Mouse (Mus musculus): ENCODE results near the gene Sc5d. TPM values are rescaled to one million over a fixed set of nuclear protein-coding genes. Genes with fewer than 3 reads are reported as not detected.
A peak's percentile ranks its signal among the peaks of the same experiment; 100 is the strongest.

Sc5d gene
- polyA plus RNA-seq, 1 experiment from 2014 or later = 90.9 TPM

DNA sequence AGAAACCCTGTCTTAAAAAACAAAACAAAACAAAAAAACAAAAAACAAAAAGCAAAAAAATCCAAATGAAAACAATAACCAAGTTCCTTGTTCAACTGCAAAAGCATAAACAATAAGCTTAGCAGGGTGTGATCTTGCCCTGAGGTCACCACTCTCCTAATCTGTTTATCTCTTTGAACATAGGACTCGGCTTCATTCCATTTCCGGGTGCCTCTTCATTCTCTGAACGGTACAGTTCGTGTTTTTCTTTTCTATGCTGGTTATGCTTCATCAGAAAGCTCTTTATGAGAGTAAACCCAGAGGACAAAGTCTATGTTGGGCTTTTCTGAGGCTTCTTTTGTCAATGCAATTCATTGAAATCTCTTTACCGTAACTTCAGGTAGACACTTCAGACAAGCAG lies 19.9 kb downstream of the Sc5d start:
- H3K9ac ChIP-seq = no peak overlapping the region
- H3K27ac ChIP-seq = no peak overlapping the region
- H3K4me2 ChIP-seq (replicated peaks) = no peak overlapping the region
- ATAC-seq = no peak
- no peak overlapping the region for H3K4me3 ChIP-seq (replicated peaks)
- H3K4me1 ChIP-seq (replicated peaks) = 0 out of 2 replicates have a peak, but pooled peaks cover 3% of the 10 kb centered on the region
- no peaks in the 10 kb centered on the region for H3K9me3 ChIP-seq
- 50% methylated on average over 5 of the region's 5 CpGs for WGBS
- H3K27me3 ChIP-seq (replicated peaks) = no peaks in the 10 kb centered on the region; the same call in 1 of the 2 replicates
- no peaks in the 10 kb centered on the region for H3K36me3 ChIP-seq

DNA sequence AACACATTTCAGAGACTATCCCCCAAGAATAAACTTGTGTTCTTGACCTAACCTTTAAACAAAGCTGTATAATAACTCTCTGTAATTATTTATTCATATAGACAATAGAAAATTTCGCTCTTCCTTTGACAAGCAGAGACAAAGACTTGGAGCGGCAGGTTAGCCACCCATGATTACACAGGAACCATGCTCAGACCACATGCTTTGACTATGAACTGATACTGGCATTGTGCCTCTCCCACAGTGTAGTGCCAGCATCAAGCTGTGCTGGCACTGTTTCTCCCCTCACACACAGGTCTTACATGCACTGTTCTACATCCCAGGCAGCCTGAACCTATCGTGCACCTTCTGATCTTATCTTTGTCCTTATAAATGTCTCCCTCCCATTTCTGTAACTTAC lies 23.0 kb downstream of the Sc5d start:
- Histone ChIP-seq H3K27ac (no peak overlapping the region), H3K27me3 (replicated peaks) (no peaks in the 10 kb centered on the region; the same call in 1 of the 2 replicates), H3K4me3 (replicated peaks) (no peak overlapping the region), H3K9ac (no peak overlapping the region), H3K36me3 (no peaks in the 10 kb centered on the region), H3K4me2 (replicated peaks) (no peak overlapping the region), H3K4me1 (replicated peaks) (0 out of 2 replicates have a peak, but pooled peaks cover 3% of the 10 kb centered on the region), H3K9me3 (no peaks in the 10 kb centered on the region)
- WGBS = 69% methylated on average over 3 of the region's 3 CpGs
- ATAC-seq = no peak

GRCm38 (mm10) chr9:42240583-42240992 lies 23.5 kb downstream of the Sc5d start:
- peak; percentile 58 for ATAC-seq
- Histone ChIP-seq H3K27ac (no peak overlapping the region), H3K4me2 (replicated peaks) (peak overlapping the region; percentile 31), H3K27me3 (replicated peaks) (no peaks in the 10 kb centered on the region; the same call in 1 of the 2 replicates), H3K4me3 (replicated peaks) (no peak overlapping the region), H3K9me3 (no peaks in the 10 kb centered on the region), H3K36me3 (no peaks in the 10 kb centered on the region), H3K9ac (no peak overlapping the region), H3K4me1 (replicated peaks) (0 out of 2 replicates have a peak, but pooled peaks cover 3% of the 10 kb centered on the region)
- WGBS = 19% methylated on average over 11 of the region's 11 CpGs

DNA sequence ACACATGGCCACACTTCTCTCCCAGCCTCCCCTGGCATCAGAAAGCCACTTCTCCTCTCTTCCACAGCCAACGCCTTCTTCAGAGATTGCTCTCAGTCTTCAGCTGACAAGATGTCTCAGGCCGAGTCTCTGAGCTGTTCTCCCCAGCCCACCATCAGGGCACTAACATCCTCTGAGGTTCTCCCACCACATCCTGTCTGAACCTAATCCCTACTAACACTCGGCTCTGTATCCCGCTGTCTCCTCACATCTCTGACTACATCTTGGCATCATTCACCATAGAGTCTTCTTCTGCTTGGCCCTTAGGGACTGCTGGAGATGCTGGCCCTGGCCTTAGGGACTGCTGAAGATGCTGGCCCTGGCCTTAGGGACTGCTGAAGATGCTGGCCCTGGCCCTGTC lies 25.2 kb downstream of the Sc5d start:
- H3K4me2 ChIP-seq (replicated peaks) = no peak overlapping the region
- no peak for ATAC-seq
- 83% methylated on average over 4 of the region's 4 CpGs for WGBS
- H3K27me3 ChIP-seq (replicated peaks) = no peaks in the 10 kb centered on the region; the same call in 1 of the 2 replicates
- no peak overlapping the region for H3K4me3 ChIP-seq (replicated peaks)
- no peaks in the 10 kb centered on the region for H3K9me3 ChIP-seq
- H3K36me3 ChIP-seq = no peaks in the 10 kb centered on the region
- no peak overlapping the region for H3K27ac ChIP-seq
- H3K9ac ChIP-seq = no peak overlapping the region
- 0 out of 2 replicates have a peak, but pooled peaks cover 3% of the 10 kb centered on the region for H3K4me1 ChIP-seq (replicated peaks)

DNA sequence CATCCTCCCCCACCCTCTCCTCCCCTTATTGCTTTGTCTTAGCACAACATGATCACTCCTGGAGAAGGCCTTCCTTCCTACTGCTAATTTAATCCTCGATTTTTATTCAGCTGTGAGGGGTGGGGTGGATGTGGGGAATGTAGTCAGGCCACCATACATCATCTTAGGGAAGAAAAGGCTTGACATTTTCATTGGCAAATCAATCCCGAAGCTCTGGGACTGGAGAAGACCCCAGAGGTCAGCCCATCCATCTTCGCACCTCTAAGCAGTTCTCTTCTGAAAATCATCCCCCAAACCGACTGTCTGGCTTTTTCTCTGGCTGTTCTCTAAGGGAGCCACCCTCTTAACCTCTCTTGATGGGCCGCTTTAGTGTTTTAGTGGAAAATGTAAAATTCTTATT lies 32.9 kb downstream of the Sc5d start:
- Histone ChIP-seq H3K9ac (no peak overlapping the region), H3K9me3 (no peaks in the 10 kb centered on the region), H3K4me3 (replicated peaks) (no peak overlapping the region), H3K27ac (no peak overlapping the region), H3K4me1 (replicated peaks) (no peaks in the 10 kb centered on the region), H3K27me3 (replicated peaks) (no peaks in the 10 kb centered on the region), H3K4me2 (replicated peaks) (no peak overlapping the region), H3K36me3 (no peaks in the 10 kb centered on the region)
- WGBS = 42% methylated on average over 5 of the region's 5 CpGs
- ATAC-seq = no peak

DNA sequence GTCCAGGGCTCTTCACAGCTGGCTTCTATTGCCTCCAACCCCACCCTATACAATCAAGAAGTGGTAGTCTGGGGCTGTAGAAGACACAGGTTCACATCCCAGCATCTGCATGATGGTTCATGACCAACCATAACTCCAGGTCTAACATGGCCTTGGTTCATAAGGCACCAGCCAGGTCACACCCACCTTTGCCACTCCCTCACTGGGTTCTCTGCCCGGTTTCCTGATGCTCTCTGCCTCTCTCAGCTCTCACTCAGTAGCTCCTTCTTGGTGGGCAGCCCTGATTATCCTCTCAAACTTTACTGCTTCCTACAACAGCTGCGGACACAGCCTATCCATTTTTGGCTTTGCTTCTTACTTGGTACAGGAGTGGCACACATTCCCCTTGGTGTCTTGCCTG lies 33.7 kb downstream of the Sc5d start:
- 69% methylated on average over 2 of the region's 2 CpGs for WGBS
- no peak for ATAC-seq

DNA sequence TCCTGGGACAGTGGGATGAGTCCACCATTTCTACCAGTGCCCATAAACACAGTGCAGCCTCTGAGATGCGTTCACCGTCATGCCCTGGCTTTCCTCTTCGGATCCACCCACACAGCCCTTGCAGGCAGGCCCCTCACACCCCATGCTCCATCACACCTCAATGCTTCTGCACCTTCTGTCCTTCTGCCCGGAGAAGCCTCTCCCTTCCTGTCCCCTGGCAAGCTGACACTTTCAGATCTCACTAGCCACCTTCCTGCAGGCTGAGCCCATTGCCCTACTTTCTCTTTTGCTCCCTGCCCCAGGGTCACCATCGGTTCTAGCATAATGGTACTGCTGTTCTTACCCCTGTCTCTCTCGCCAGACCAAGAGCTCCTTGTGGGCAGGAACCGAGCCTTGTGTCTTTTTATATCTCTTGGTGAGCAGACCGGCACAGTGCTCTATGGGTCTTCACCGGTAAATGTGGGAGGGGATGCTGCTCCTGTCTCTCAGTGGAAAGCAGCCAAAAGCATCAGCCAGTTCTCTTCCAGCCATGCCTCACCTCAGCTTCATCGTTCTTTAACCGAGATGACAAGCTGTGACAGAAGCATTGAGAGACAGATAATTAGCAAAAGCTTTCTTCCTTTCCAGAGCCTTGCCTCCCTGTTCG lies 34.5 kb downstream of the Sc5d start:
- H3K27me3 ChIP-seq (replicated peaks) = no peaks in the 10 kb centered on the region
- H3K27ac ChIP-seq = no peak overlapping the region
- H3K4me1 ChIP-seq (replicated peaks) = no peaks in the 10 kb centered on the region
- ATAC-seq = no peak
- H3K36me3 ChIP-seq = no peaks in the 10 kb centered on the region
- H3K9me3 ChIP-seq = no peaks in the 10 kb centered on the region
- H3K4me3 ChIP-seq (replicated peaks) = no peak overlapping the region
- 59% methylated on average over 12 of the region's 12 CpGs for WGBS
- H3K9ac ChIP-seq = no peak overlapping the region
- no peak overlapping the region for H3K4me2 ChIP-seq (replicated peaks)

More for the DNA sequence above, 33.7 kb downstream of the Sc5d start:
- Histone ChIP-seq H3K36me3 (no peaks in the 10 kb centered on the region), H3K9ac (no peak overlapping the region), H3K4me2 (replicated peaks) (no peak overlapping the region), H3K4me1 (replicated peaks) (no peaks in the 10 kb centered on the region), H3K9me3 (no peaks in the 10 kb centered on the region), H3K27ac (no peak overlapping the region), H3K4me3 (replicated peaks) (no peak overlapping the region), H3K27me3 (replicated peaks) (no peaks in the 10 kb centered on the region)

DNA sequence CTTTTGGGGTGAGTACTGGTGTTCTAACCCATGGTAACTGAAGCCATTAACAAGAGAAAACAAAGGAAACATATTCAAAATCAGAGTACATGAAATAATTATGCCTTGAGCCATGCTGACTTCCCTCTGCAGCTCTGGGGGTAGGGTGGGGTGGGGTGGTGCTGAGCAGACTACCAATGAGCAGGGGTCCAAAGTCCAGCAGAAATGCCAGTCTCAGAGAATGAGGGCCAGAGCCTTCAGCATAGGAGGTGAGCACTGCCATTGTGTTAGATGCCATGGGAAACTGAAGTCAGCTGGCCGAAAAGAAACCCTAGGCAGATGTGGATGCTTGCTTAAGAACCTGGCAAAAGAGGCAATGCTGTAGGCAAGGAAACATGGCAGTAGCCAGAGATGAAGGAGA lies 36.3 kb downstream of the Sc5d start:
- Histone ChIP-seq H3K4me1 (replicated peaks) (no peaks in the 10 kb centered on the region), H3K4me2 (replicated peaks) (no peak overlapping the region), H3K9ac (no peak overlapping the region), H3K9me3 (no peaks in the 10 kb centered on the region), H3K27me3 (replicated peaks) (no peaks in the 10 kb centered on the region), H3K36me3 (no peaks in the 10 kb centered on the region), H3K4me3 (replicated peaks) (no peak overlapping the region), H3K27ac (no peak overlapping the region)
- 86% methylated on average over 1 of the region's 1 CpGs for WGBS
- peak; percentile 81 for ATAC-seq

DNA sequence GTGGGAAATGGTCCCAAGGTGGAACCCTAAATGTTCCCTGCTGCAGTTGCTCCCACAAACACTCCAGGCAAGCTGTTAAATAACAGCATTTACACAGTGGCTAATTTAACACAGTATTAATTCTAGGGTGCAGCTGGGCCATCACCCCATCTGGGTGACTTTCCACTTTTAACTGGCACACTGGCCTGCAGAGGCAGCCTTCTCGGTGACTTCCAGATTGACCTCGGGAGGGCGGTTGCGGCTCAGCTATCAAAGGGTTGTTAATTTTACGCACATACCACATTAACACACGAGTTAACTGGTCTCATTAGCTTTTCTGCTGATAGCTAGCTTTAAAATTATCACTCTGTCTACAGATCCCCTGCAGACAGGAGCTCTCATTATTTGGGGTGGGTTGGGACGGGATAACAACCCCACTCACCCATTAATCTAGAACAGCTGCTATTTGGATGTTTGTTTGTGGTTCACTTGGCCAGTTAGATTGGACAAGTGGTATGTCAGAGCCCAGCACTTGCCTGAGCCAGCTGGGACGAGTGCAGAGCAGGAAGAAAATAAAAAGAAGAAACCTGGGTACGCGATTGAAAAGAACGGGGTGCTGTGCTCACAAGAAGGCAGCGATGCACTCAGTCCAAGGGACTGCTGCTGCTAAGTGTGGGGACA lies 44.9 kb downstream of the Sc5d start:
- ATAC-seq = no peak
- H3K27ac ChIP-seq = no peak overlapping the region
- H3K9me3 ChIP-seq = no peaks in the 10 kb centered on the region
- no peak overlapping the region for H3K9ac ChIP-seq
- no peak overlapping the region for H3K4me3 ChIP-seq (replicated peaks)
- H3K4me1 ChIP-seq (replicated peaks) = no peaks in the 10 kb centered on the region
- no peaks in the 10 kb centered on the region for H3K36me3 ChIP-seq
- H3K4me2 ChIP-seq (replicated peaks) = no peak overlapping the region
- no peaks in the 10 kb centered on the region for H3K27me3 ChIP-seq (replicated peaks)
- 55% methylated on average over 12 of the region's 12 CpGs for WGBS

DNA sequence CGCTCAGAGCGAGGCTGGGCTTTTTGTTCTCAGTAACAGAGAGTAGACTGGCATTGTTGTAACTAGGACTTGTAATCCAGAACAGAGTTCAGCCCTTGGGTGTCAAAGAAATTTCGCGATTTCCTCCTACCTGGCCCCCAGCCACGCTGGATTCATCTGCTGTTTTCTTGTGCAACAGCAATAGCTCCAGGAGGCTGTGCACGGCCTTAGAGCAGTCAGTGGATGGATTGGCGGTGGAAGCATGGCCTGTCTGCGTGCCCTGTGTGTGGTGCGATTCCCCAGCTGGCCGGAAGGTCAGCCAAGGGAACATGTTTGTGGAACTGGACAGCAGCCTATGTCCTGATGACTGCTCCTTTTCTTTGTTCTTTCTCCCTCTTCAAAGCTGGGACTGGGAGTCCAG lies 46.4 kb downstream of the Sc5d start:
- Histone ChIP-seq H3K9me3 (no peaks in the 10 kb centered on the region), H3K4me1 (replicated peaks) (no peaks in the 10 kb centered on the region), H3K4me2 (replicated peaks) (no peak overlapping the region), H3K4me3 (replicated peaks) (no peak overlapping the region), H3K27me3 (replicated peaks) (no peaks in the 10 kb centered on the region), H3K9ac (no peak overlapping the region), H3K36me3 (no peaks in the 10 kb centered on the region), H3K27ac (no peak overlapping the region)
- ATAC-seq = no peak
- WGBS = 84% methylated on average over 10 of the region's 10 CpGs

DNA sequence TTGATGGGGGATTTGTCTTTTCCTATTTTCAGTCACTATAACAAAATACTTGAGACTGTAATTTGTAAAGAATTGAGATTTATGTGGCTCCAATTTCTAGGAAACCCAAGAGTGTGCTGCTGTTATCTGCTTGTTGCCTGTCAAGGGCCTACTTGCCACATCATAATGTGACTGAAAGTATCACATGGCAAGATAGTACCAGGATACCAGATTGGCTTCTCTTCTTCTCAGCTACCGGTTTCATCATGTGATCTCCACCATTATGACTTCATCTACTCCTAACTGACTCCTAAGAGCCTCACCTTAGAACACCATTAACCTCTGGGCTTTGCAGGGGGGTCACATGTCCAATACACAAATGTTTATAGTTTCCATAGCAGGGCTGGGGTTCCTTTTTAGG lies 49.9 kb downstream of the Sc5d start:
- H3K27me3 ChIP-seq (replicated peaks) = no peaks in the 10 kb centered on the region
- no peak overlapping the region for H3K9ac ChIP-seq
- no peak overlapping the region for H3K27ac ChIP-seq
- H3K9me3 ChIP-seq = no peaks in the 10 kb centered on the region
- no peak for ATAC-seq
- no peak overlapping the region for H3K4me2 ChIP-seq (replicated peaks)
- H3K4me3 ChIP-seq (replicated peaks) = no peak overlapping the region
- 81% methylated on average over 1 of the region's 1 CpGs for whole genome bisulfite sequencing
- no peaks in the 10 kb centered on the region for H3K4me1 ChIP-seq (replicated peaks)
- no peaks in the 10 kb centered on the region for H3K36me3 ChIP-seq

DNA sequence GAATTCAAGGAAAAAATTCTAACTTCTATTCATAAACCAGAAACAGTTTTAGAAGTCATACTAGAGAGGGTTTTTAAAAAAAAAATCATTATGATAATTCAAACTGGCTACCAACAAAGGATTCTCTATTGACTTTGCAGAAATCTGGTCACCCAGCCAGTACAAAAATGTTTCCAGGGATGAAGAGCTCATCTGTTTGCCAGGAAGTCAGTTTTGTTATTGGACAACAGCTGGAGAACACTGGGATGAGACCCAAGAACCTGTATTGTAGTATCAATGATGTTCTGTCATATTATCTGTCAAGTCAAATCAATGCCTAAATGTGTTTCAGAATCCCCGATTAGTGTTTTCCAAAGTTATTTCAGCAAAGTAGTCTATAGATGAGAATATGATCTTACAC lies 50.9 kb downstream of the Sc5d start:
- WGBS = 94% methylated on average over 1 of the region's 1 CpGs
- Histone ChIP-seq H3K4me3 (replicated peaks) (no peak overlapping the region), H3K9ac (no peak overlapping the region), H3K4me2 (replicated peaks) (no peak overlapping the region), H3K27me3 (replicated peaks) (no peaks in the 10 kb centered on the region), H3K27ac (no peak overlapping the region), H3K4me1 (replicated peaks) (no peaks in the 10 kb centered on the region), H3K36me3 (no peaks in the 10 kb centered on the region), H3K9me3 (no peaks in the 10 kb centered on the region)
- ATAC-seq = no peak

DNA sequence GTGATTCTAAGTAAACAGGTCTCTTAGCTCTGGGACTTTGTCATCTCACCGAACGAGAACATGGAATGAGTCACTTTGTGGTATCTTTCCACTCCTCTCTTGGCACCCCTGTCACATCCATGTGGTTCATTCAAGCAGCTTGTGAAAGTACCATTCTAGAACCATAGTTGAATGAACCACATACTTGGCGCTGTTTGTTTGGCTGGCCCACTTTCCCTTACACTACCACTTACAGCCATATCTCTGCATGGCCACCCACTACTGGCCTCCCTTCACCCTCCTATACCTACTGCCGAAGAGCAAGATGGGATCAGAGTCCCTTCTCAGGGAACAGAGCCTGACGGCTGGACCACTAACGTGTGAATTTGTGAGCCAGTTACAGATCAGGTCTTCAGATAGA lies 54.4 kb downstream of the Sc5d start:
- ATAC-seq = no peak
- H3K9me3 ChIP-seq = no peaks in the 10 kb centered on the region
- 80% methylated on average over 6 of the region's 6 CpGs for WGBS
- no peak overlapping the region for H3K4me3 ChIP-seq (replicated peaks)
- no peak overlapping the region for H3K27ac ChIP-seq
- peaks cover 2% of the 10 kb centered on the region; the same call in 1 of the 2 replicates for H3K4me1 ChIP-seq (replicated peaks)
- no peaks in the 10 kb centered on the region for H3K27me3 ChIP-seq (replicated peaks)
- H3K4me2 ChIP-seq (replicated peaks) = no peak overlapping the region
- H3K36me3 ChIP-seq = no peaks in the 10 kb centered on the region
- no peak overlapping the region for H3K9ac ChIP-seq
